Mouse (Mus musculus): ENCODE results near the gene Anapc15. TPM values are rescaled to one million over a fixed set of nuclear protein-coding genes. Genes with fewer than 3 reads are reported as not detected.

Anapc15 gene
- polyA plus RNA-seq, 1 experiment from 2014 or later, result 80.4 TPM

GRCm38 (mm10) chr7:101833916-101834584 is 29.5 kb upstream of the Anapc15 start:
- Histone ChIP-seq H3K4me2 (no peak overlapping the region), H3K27me3 (no peaks in the 10 kb centered on the region), H3K9ac (no peak overlapping the region), H3K4me3 (no peak overlapping the region), H3K4me1 (peaks cover 30% of the 10 kb centered on the region), H3K27ac (no peak overlapping the region), H3K36me3 (peaks cover 48% of the 10 kb centered on the region), H3K9me3 (no peaks in the 10 kb centered on the region)
- WGBS, result 62% methylated on average over 3 of the region's 3 CpGs
- ATAC-seq (ENCODE audit: borderline replicate concordance, extremely low read depth, low FRiP score, low TSS enrichment), result no peak

- H3K36me3 ChIP-seq, result peaks cover 39% of the 10 kb centered on the region
Measured at GRCm38 (mm10) chr7:101834903-101835302, 28.6 kb upstream of the Anapc15 start.

DNA sequence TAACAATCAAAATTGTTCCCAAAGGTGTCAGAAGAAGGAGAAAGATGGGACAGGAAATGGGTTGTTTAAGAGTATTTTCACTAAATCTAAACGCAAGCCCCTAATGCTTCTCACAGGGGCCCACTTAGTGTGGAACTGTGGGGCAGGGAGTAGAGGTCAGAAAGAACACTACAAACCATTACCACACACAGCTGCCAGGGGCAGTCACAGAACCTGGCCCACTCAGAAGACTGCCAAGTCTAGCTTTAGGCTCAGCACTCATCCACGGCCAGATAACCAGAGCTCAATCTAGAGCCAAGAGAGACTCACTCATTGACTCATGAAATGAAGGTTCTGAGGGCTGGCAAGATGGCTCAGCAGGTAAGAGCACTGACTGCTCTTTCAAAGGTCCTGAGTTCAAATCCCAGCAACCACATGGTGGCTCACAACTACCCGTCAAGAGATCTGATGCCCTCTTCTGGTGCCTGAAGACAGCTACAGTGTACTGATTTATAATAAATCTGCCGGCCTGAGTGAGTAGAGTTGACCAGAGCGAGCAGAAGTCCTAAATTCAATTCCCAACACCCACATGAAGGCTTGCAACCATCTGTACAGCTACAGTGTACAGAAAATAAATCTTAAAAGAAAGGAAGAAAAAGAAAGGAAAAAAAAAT is 27.9 kb upstream of the Anapc15 start:
- H3K4me2 ChIP-seq, result peak overlapping the region; percentile 73
- H3K9me3 ChIP-seq, result no peaks in the 10 kb centered on the region
- H3K4me3 ChIP-seq, result peak overlapping the region; percentile 82
- peak overlapping the region; percentile 98; the same call in 1 of the 2 replicates for H3K27ac ChIP-seq
- no peaks in the 10 kb centered on the region for H3K27me3 ChIP-seq
- WGBS, result 23% methylated on average over 5 of the region's 5 CpGs
- ATAC-seq (ENCODE audit: borderline replicate concordance, extremely low read depth, low FRiP score, low TSS enrichment), result no peak
- H3K36me3 ChIP-seq, result peaks cover 33% of the 10 kb centered on the region
- peaks cover 31% of the 10 kb centered on the region for H3K4me1 ChIP-seq
- H3K9ac ChIP-seq, result peak overlapping the region; percentile 92

More at GRCm38 (mm10) chr7:101834903-101835302, 28.6 kb upstream of the Anapc15 start:
- Histone ChIP-seq H3K4me2 (peak overlapping the region; percentile 73), H3K9ac (peak overlapping the region; percentile 92; the same call in 1 of the 2 replicates), H3K27ac (no peak overlapping the region), H3K27me3 (no peaks in the 10 kb centered on the region), H3K4me3 (peak overlapping the region; percentile 82; the same call in 1 of the 2 replicates), H3K9me3 (no peaks in the 10 kb centered on the region), H3K4me1 (peaks cover 31% of the 10 kb centered on the region)
- 54% methylated on average over 3 of the region's 3 CpGs for WGBS
- ATAC-seq (ENCODE audit: borderline replicate concordance, extremely low read depth, low FRiP score, low TSS enrichment), result no peak

DNA sequence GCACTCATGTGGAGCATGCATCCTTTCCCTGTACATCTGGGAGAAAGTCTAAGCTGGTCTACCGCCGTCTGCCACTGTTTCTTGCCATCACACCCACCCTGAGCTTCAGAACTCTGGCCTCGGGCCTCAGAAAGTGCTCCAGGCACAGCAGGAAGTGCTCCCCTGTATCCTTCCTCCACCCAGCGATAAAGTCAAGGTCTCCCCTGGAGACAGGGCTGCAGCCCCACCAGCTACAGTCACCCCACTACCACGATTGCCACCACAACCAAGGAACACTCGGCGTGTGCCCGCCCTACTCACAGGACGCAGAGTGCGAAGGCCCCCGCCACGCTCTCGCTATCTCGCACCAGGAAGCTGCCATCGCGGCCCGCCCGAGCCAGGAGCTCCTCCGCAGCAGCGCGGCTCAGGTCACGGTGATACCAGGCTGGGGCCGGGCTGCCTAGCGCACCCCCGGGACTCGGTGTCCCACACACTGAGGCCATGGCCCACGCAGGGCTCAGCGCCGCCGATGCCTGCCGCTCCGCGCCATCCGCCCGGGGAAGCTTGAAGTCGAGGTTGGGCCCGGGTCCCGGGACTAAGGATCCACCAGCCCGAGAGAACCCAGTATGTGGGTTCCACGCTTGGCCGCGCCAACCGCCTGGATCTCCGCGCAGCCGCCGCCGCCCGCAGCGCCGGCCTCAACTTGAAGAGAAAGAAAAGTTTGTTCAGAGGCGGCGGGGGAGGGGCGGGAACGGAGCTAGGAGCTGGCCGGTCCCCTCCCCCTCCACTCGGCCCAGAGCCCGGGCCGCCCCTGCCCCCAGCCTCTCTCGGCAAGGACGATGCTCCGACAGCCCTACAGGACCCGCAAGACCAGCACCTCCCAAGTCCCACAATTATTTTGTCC is 27.0 kb upstream of the Anapc15 start:
- under 1% methylated on average over 62 of the region's 63 CpGs for WGBS
- peak overlapping the region; percentile 92 for H3K9ac ChIP-seq
- peaks cover 31% of the 10 kb centered on the region for H3K4me1 ChIP-seq
- H3K4me3 ChIP-seq, result peak overlapping the region; percentile 82
- ATAC-seq (ENCODE audit: borderline replicate concordance, extremely low read depth, low FRiP score, low TSS enrichment), result peak; percentile 41
- peak overlapping the region; percentile 73 for H3K4me2 ChIP-seq
- no peaks in the 10 kb centered on the region for H3K9me3 ChIP-seq
- no peaks in the 10 kb centered on the region for H3K27me3 ChIP-seq
- peaks cover 23% of the 10 kb centered on the region for H3K36me3 ChIP-seq
- peak overlapping the region; percentile 98 for H3K27ac ChIP-seq

GRCm38 (mm10) chr7:101837154-101837605 is 26.3 kb upstream of the Anapc15 start:
- WGBS, result 0% methylated on average over 20 of the region's 20 CpGs
- H3K4me1 ChIP-seq, result peaks cover 31% of the 10 kb centered on the region
- peak overlapping the region; percentile 82 for H3K4me3 ChIP-seq
- H3K9me3 ChIP-seq, result no peaks in the 10 kb centered on the region
- no peaks in the 10 kb centered on the region for H3K27me3 ChIP-seq
- peaks cover 17% of the 10 kb centered on the region for H3K36me3 ChIP-seq
- peak overlapping the region; percentile 92 for H3K9ac ChIP-seq
- H3K4me2 ChIP-seq, result peak overlapping the region; percentile 73
- peak overlapping the region; percentile 98 for H3K27ac ChIP-seq
- ATAC-seq (ENCODE audit: borderline replicate concordance, extremely low read depth, low FRiP score, low TSS enrichment), result no peak; the same call in 1 of the 2 replicates

- Histone ChIP-seq H3K27ac (peak within 1 kb of the TSS; percentile 98), H3K4me3 (peak within 1 kb of the TSS; percentile 82), H3K9me3 (no peaks in the 10 kb centered on the region), H3K9ac (peak within 1 kb of the TSS; percentile 92), H3K4me1 (peaks cover 31% of the 10 kb centered on the region), H3K27me3 (no peaks in the 10 kb centered on the region), H3K4me2 (peak within 1 kb of the TSS; percentile 73), H3K36me3 (peaks cover 10% of the 10 kb centered on the region; the same call in 1 of the 2 replicates)
- ATAC-seq (ENCODE audit: borderline replicate concordance, extremely low read depth, low FRiP score, low TSS enrichment), result peak; percentile 90
- WGBS, result under 1% methylated on average over 64 of the region's 64 CpGs
Measured at GRCm38 (mm10) chr7:101837606-101838471, 25.7 kb upstream of the Anapc15 start, which contains the start of gene Inppl1. Inppl1 (minus strand) TSS chr7:101838229.

GRCm38 (mm10) chr7:101844186-101844585 is 19.3 kb upstream of the Anapc15 start:
- no peaks in the 10 kb centered on the region for H3K4me1 ChIP-seq
- H3K4me3 ChIP-seq, result no peak overlapping the region
- no peak overlapping the region for H3K4me2 ChIP-seq
- no peaks in the 10 kb centered on the region for H3K9me3 ChIP-seq
- H3K27ac ChIP-seq, result no peak overlapping the region
- no peak overlapping the region for H3K9ac ChIP-seq
- WGBS, result 52% methylated on average over 6 of the region's 6 CpGs
- no peaks in the 10 kb centered on the region for H3K27me3 ChIP-seq
- no peak for ATAC-seq (ENCODE audit: borderline replicate concordance, extremely low read depth, low FRiP score, low TSS enrichment)
- H3K36me3 ChIP-seq, result no peaks in the 10 kb centered on the region

DNA sequence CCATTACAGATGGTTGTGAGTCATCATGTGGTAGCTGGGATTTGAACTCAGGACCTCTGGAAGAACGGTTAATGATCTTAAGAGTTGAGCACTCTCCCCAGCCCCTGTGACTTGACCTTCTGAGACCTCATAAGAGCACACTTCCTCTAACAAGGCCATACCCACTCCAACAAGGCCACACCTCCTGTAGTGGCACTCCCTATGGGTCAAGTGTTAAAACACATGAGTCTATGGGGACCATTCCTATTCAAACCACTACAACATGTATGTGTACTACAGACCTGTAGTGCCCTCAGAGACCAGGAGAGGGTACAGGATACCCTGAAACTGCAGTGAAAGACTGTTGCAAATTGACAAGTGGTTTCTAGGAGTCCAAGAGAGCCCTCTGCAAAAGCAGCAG is 15.6 kb upstream of the Anapc15 start:
- no peaks in the 10 kb centered on the region for H3K36me3 ChIP-seq
- 81% methylated on average over 1 of the region's 1 CpGs for WGBS
- no peaks in the 10 kb centered on the region for H3K9me3 ChIP-seq
- no peak overlapping the region for H3K9ac ChIP-seq
- no peak overlapping the region for H3K27ac ChIP-seq
- H3K27me3 ChIP-seq, result no peaks in the 10 kb centered on the region
- no peak overlapping the region for H3K4me3 ChIP-seq
- H3K4me2 ChIP-seq, result no peak overlapping the region
- no peaks in the 10 kb centered on the region for H3K4me1 ChIP-seq
- ATAC-seq (ENCODE audit: borderline replicate concordance, extremely low read depth, low FRiP score, low TSS enrichment), result no peak

GRCm38 (mm10) chr7:101851689-101852088 is 11.8 kb upstream of the Anapc15 start:
- Histone ChIP-seq H3K36me3 (no peaks in the 10 kb centered on the region), H3K9ac (no peak overlapping the region), H3K4me3 (no peak overlapping the region), H3K27me3 (no peaks in the 10 kb centered on the region), H3K4me2 (no peak overlapping the region), H3K27ac (no peak overlapping the region), H3K9me3 (no peaks in the 10 kb centered on the region), H3K4me1 (no peaks in the 10 kb centered on the region)
- no peak for ATAC-seq (ENCODE audit: borderline replicate concordance, extremely low read depth, low FRiP score, low TSS enrichment)
- 81% methylated on average over 6 of the region's 6 CpGs for WGBS

- no peak for ATAC-seq (ENCODE audit: borderline replicate concordance, extremely low read depth, low FRiP score, low TSS enrichment)
- Histone ChIP-seq H3K27ac (no peak overlapping the region), H3K27me3 (no peaks in the 10 kb centered on the region), H3K9me3 (no peaks in the 10 kb centered on the region), H3K4me2 (no peak overlapping the region), H3K4me1 (no peaks in the 10 kb centered on the region), H3K36me3 (no peaks in the 10 kb centered on the region), H3K4me3 (no peak overlapping the region), H3K9ac (no peak overlapping the region)
- 75% methylated on average over 6 of the region's 6 CpGs for WGBS
Measured at GRCm38 (mm10) chr7:101852846-101853245, 10.7 kb upstream of the Anapc15 start.

DNA sequence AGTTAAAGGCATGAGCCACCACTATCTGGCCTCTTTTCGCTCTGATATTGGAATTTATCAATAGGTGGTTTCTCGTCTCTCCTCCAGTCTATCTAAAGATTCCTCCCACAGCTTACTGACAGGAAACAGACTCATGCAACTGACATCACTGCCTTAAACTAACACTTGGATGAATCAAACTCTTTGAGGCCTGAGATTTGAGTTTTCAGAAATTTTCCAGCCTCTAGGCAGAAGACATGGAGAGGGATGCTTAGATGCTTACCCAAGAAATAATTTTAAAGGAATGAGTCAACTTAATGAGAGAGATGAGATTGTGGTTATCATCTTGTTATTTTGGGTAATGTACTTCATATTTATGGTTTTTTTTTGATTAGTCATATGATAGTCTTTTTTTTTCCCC is 9.7 kb upstream of the Anapc15 start:
- Histone ChIP-seq H3K36me3 (no peaks in the 10 kb centered on the region), H3K9ac (no peak overlapping the region), H3K9me3 (no peaks in the 10 kb centered on the region), H3K4me2 (no peak overlapping the region), H3K27ac (no peak overlapping the region), H3K27me3 (no peaks in the 10 kb centered on the region), H3K4me1 (no peaks in the 10 kb centered on the region), H3K4me3 (no peak overlapping the region)
- WGBS, result 66% methylated on average over 2 of the region's 2 CpGs
- ATAC-seq (ENCODE audit: borderline replicate concordance, extremely low read depth, low FRiP score, low TSS enrichment), result no peak
